Mouse (Mus musculus) intestine, embryonic 14.5 days (tissue): ENCODE results near the gene Plcg1. TPM values are rescaled to one million over a fixed set of nuclear protein-coding genes. Genes with fewer than 3 reads are reported as not detected.

Source experiments
- ATAC-seq: fragments of 200-750 bp; cut with Nextera tagmentation; replicated peaks from 2 replicates; pipeline ENCODE4 v1.8.0; 2017; ENCODE audit warnings: low read depth, moderate number of reproducible peaks, moderate TSS enrichment, moderate library complexity; ENCODE audit not compliant: low FRiP score, low TSS enrichment
- DNase-seq: peaks from one replicate; pipeline ENCODE4 v3.0.0-alpha.2; 2018; ENCODE audit warnings: low spot score
- H3K27ac ChIP-seq: fragments of 300-500 bp; sonication (generic); 2 replicates; pipeline ENCODE4 v1.5.1; 2014; ENCODE audit warnings: low read depth, mild to moderate bottlenecking, control low read depth
- H3K27me3 ChIP-seq: fragments of 300-500 bp; sonication (generic); replicated peaks from 2 replicates; pipeline ENCODE4 v1.6.1; 2014; ENCODE audit warnings: low read length, control low read depth; ENCODE audit not compliant: control insufficient read depth, insufficient read depth
- H3K36me3 ChIP-seq: fragments of 300-500 bp; sonication (generic); 2 replicates; pipeline ENCODE4 v1.6.1; 2014; ENCODE audit warnings: low read length, control low read depth; ENCODE audit not compliant: control insufficient read depth, insufficient read depth
- H3K4me1 ChIP-seq: fragments of 300-500 bp; sonication (generic); replicated peaks from 2 replicates; pipeline ENCODE4 v1.6.1; 2014; ENCODE audit warnings: low read length, control low read depth, mixed read lengths; ENCODE audit not compliant: control insufficient read depth, insufficient read depth
- H3K4me2 ChIP-seq: fragments of 300-500 bp; sonication (generic); 2 replicates; pipeline ENCODE4 v1.6.1; 2014; ENCODE audit warnings: low read length
- H3K4me3 ChIP-seq: fragments of 300-500 bp; sonication (generic); 2 replicates; pipeline ENCODE4 v1.5.1; 2014; ENCODE audit warnings: low read depth, low read length, control low read depth, mixed read lengths
- H3K9ac ChIP-seq: fragments of 300-500 bp; sonication (generic); 2 replicates; pipeline ENCODE4 v1.6.1; 2014; ENCODE audit warnings: mild to moderate bottlenecking, low read length
- H3K9me3 ChIP-seq: fragments of 300-500 bp; sonication (generic); 2 replicates; pipeline ENCODE4 v1.6.1; 2016; ENCODE audit warnings: low read length, control low read depth; ENCODE audit not compliant: control insufficient read depth
- WGBS: fragments of 180-500 bp; shearing (Covaris S2); extraction: QIAGEN DNeasy Blood & Tissue Kit; methylation state at CpG from one replicate; pipeline ENCODE4 v1.1.7; 2014; 5-methylcytosine and 5-hydroxymethylcytosine counted together
- polyA plus RNA-seq: library from polyadenylated mRNA; unstranded; fragments of >200 nt; fragmentation: Nextera tagmentation; extraction: Ambion mirVana; gene quantifications from 2 replicates; pipeline ENCODE4 v1.2.1, GENCODE M21; 2014

Gene Plcg1
- polyA plus RNA-seq, 1 experiment from 2014 or later: 45.0 TPM

DNA sequence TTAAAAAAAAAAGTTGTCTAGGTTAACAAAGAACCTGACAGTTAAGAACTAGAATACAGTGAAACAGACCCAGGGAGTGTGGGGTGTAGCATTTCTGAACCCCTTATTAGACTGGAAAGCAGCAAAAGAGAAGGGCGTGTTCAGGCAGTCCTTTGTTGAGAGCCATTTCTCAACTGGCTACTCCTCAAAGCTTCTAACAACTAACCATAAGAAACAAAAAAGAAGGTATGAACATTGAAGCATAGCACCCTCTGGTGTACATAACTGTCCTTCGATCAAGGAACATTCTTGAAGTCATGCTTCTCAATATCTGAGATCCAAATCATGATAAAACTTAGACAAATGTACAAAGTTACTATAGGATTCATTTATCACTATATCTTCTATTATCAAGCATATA lies 62.0 kb downstream of the Plcg1 start:
- no peak for ATAC-seq
- H3K36me3 ChIP-seq: no peaks in the 10 kb centered on the region
- no peak overlapping the region for H3K4me3 ChIP-seq
- no peak for DNase-seq
- H3K4me2 ChIP-seq: no peak overlapping the region
- H3K9me3 ChIP-seq: no peaks in the 10 kb centered on the region
- H3K27ac ChIP-seq: no peak overlapping the region
- 84% methylated on average over 2 of the region's 2 CpGs for WGBS
- no peak overlapping the region for H3K9ac ChIP-seq
- no peaks in the 10 kb centered on the region for H3K27me3 ChIP-seq
- H3K4me1 ChIP-seq: no peaks in the 10 kb centered on the region

DNA sequence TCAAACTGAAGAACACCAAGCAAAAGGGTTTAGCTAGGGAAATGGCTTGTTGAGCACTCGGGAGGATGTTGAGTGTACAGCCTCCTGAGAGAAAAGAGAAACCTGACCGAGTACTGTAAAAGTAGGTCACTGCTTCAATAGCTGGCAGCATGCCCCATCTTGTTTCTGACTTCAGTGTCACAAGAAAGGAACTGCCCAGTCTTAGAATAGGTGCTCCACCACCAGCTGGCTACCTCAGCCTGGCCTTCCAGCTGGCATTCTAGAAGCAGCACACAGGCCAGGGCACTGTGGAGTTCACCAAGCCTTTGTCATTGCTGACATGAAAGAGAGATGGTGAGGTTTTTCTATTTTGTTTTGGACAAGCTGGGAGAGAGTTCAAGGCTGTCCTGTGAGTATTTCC lies 65.9 kb downstream of the Plcg1 start:
- no peak overlapping the region for H3K9ac ChIP-seq
- WGBS: 63% methylated on average over 2 of the region's 2 CpGs
- ATAC-seq: no peak

DNA sequence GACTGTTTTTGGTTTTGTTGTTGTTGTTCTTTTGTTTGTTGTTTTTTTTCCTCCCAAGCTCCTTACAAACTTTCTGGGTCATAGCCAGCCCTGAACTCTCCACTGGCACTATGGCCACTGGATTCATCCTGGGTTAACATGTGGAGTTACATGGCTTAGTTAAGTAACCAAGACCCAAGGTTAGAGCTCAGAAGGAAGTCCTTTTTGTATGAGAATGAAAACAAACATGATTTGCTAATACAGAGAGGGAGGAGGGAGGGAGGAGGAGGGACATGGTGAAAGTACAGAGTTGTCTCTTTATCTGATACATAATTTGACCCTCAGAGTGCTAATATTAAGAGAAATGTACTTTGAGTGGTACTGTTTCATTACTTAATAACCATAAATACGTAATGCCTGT lies 67.1 kb downstream of the Plcg1 start:
- DNase-seq (no peak), ATAC-seq (no peak)
- H3K36me3 ChIP-seq: no peaks in the 10 kb centered on the region
- no peaks in the 10 kb centered on the region for H3K4me1 ChIP-seq
- no peak overlapping the region for H3K27ac ChIP-seq
- H3K27me3 ChIP-seq: no peaks in the 10 kb centered on the region
- H3K4me2 ChIP-seq: no peak overlapping the region
- WGBS: 78% methylated on average over 1 of the region's 1 CpGs
- no peak overlapping the region for H3K9ac ChIP-seq
- no peaks in the 10 kb centered on the region for H3K9me3 ChIP-seq
- H3K4me3 ChIP-seq: no peak overlapping the region

More for the DNA sequence above, 65.9 kb downstream of the Plcg1 start:
- H3K36me3 ChIP-seq: no peaks in the 10 kb centered on the region
- H3K4me3 ChIP-seq: no peak overlapping the region
- no peak overlapping the region for H3K4me2 ChIP-seq
- no peaks in the 10 kb centered on the region for H3K27me3 ChIP-seq
- no peaks in the 10 kb centered on the region for H3K4me1 ChIP-seq
- no peak for DNase-seq
- H3K27ac ChIP-seq: no peak overlapping the region
- H3K9me3 ChIP-seq: no peaks in the 10 kb centered on the region

DNA sequence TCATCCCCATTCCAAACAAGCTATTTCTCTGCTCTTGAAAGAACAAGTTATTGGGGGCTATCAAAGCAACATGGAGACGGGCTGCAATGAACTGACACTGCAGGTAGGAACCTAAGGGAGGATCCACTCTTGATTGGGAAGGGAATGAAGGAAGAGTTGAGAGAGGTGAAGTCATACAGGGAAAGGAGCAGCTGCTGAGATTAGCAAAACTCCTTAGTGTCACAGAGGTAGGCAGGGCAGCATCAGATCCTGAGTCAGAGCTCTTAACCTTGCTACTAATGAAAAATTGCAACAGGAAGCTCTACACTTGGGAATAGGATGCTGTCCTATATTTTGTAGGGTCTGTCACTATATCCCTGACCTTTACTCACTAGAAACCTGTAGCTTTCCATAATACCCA lies 69.9 kb downstream of the Plcg1 start:
- Histone ChIP-seq H3K27ac (no peak overlapping the region), H3K36me3 (no peaks in the 10 kb centered on the region), H3K4me3 (no peak overlapping the region), H3K4me2 (no peak overlapping the region), H3K9me3 (no peaks in the 10 kb centered on the region), H3K9ac (no peak overlapping the region), H3K4me1 (no peaks in the 10 kb centered on the region), H3K27me3 (no peaks in the 10 kb centered on the region)
- ATAC-seq: no peak
- WGBS: 90% methylated on average over 1 of the region's 1 CpGs
- DNase-seq: no peak

DNA sequence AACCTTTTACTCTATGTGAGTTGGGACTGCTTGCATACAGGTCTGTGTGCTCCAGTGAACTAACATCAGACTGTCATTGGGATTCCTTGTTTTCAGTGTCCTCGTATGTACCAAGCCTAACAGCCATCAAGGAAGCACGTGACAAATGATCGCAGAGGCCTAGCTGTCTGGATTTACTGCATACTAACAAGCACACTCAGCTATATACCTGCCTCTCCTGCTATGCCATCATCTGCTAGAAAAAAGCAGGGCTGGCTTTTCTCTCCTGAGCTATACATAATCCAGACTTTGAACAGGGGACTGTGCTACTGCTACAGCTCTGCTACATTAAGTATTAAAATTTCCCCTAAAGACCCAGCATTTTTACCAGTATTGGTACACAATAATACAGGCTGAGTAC lies 71.2 kb downstream of the Plcg1 start:
- no peak overlapping the region for H3K4me2 ChIP-seq
- no peaks in the 10 kb centered on the region for H3K4me1 ChIP-seq
- WGBS: 59% methylated on average over 3 of the region's 3 CpGs
- no peak overlapping the region for H3K9ac ChIP-seq
- no peak overlapping the region for H3K27ac ChIP-seq
- ATAC-seq (no peak), DNase-seq (no peak)
- H3K27me3 ChIP-seq: no peaks in the 10 kb centered on the region
- no peaks in the 10 kb centered on the region for H3K36me3 ChIP-seq
- H3K4me3 ChIP-seq: no peak overlapping the region
- H3K9me3 ChIP-seq: no peaks in the 10 kb centered on the region

DNA sequence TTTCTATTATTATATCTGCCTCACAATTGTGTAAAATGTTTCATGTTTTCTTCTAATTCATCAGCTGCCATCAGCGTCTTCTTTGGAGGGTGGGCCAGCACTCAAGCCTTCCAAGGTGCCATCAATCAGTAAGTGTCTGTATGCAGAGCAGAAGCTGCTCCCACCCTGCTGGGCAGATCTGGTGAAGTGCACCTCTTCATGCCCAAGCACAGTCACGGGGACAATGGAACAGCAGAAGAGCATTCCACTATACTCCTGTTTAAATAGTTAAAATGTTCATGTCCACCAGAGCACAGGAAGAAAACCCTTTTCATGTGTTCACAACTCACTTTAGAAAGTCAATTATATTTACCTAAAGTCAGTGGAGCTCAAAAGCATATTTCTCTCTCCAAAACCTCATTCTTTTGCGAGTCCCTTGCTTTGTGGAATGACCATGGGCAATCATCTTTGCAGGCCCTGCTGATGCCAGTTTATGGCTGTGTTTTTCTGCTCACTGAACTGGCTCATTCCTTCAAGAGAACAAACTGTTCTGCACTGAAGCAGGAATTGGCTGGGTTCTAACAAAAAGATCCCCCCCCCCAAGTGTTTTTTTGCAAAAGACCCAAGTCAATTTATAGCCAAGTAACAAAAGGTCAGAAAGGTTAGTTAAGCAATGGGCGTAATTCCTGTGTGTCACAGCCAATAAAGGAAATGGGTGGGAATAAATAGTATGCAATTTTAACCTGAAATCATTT lies 73.9 kb downstream of the Plcg1 start:
- ATAC-seq (no peak), DNase-seq (no peak)
- WGBS: 37% methylated on average over 4 of the region's 4 CpGs
- no peaks in the 10 kb centered on the region for H3K9me3 ChIP-seq
- no peak overlapping the region for H3K4me3 ChIP-seq
- H3K27me3 ChIP-seq: no peaks in the 10 kb centered on the region
- H3K36me3 ChIP-seq: no peaks in the 10 kb centered on the region
- no peak overlapping the region for H3K9ac ChIP-seq
- no peaks in the 10 kb centered on the region for H3K4me1 ChIP-seq
- no peak overlapping the region for H3K27ac ChIP-seq
- H3K4me2 ChIP-seq: no peak overlapping the region

DNA sequence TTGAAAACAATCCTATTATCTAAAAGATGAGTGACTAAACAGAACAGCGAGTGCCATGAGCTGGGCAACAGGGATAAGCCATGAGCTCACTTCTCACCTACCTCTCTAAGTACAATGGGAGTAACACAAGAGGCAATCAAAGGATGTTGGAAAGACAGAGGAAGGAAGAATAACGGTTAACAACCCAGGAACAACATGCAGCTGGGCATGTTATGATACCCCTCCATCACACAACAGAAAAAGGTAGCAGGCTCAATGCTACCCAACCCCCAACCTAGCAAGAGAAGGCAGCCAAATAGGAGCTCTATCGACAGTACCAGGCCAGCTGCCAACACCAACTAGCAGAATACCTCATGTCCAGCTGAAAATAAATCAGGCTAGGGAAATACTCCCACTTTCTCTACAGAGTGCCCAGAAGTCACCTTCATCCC lies 75.0 kb downstream of the Plcg1 start:
- 40% methylated on average over 3 of the region's 3 CpGs for WGBS
- Histone ChIP-seq H3K27me3 (no peaks in the 10 kb centered on the region), H3K9ac (no peak overlapping the region), H3K9me3 (no peaks in the 10 kb centered on the region), H3K27ac (no peak overlapping the region), H3K4me2 (no peak overlapping the region), H3K36me3 (no peaks in the 10 kb centered on the region), H3K4me3 (no peak overlapping the region), H3K4me1 (no peaks in the 10 kb centered on the region)
- ATAC-seq (no peak), DNase-seq (no peak)

DNA sequence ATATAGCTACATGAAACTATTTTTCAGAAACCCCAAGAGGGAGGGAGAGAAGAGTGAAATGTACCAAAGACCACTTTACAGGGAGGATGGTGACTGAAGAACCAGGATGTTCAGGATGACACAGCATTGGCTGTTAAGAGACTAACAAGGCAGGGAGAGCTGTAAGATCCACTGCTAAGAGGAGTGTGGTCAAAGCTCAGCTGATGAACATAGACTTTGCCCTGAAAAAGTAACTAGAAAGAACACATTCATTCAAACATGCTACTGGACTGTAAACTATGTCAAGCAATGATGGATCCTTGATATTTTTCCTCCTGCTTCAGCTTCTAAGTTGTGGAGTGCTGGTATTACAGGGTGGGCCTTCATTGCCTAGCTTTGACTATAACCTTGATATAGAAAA lies 79.3 kb downstream of the Plcg1 start:
- Histone ChIP-seq H3K27ac (no peak overlapping the region), H3K4me1 (no peaks in the 10 kb centered on the region), H3K27me3 (no peaks in the 10 kb centered on the region), H3K9me3 (no peaks in the 10 kb centered on the region), H3K4me2 (no peak overlapping the region), H3K9ac (no peak overlapping the region), H3K36me3 (no peaks in the 10 kb centered on the region), H3K4me3 (no peak overlapping the region)
- DNase-seq (no peak), ATAC-seq (no peak)

DNA sequence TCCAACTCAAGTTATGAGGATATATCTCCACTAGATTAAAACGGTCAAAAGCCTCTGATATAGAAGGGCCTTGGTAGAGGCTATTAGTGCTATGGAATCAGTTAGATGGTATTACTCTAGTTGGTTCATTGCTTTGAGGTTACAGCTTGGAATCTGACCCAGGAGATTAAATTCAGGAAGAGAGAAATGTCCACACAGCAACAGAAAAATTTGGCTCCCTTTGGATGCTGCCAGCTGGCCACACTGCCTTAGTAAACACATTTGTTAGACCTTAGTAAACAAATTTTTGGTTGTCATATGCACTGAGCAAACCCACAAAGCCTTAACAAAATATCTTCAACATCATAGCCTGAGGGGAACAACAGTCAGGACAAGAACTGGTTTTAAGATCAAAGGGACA lies 79.7 kb downstream of the Plcg1 start:
- Histone ChIP-seq H3K4me3 (no peak overlapping the region), H3K4me1 (no peaks in the 10 kb centered on the region), H3K9ac (no peak overlapping the region), H3K27me3 (no peaks in the 10 kb centered on the region), H3K36me3 (no peaks in the 10 kb centered on the region), H3K27ac (no peak overlapping the region), H3K9me3 (no peaks in the 10 kb centered on the region), H3K4me2 (no peak overlapping the region)
- 72% methylated on average over 1 of the region's 1 CpGs for WGBS
- DNase-seq (no peak), ATAC-seq (no peak)
